Mouse (Mus musculus) heart, postnatal 25 days (tissue): ENCODE data around the gene Fem1b. TPM values are rescaled to one million over a fixed set of nuclear protein-coding genes. Genes with fewer than 3 reads are reported as not detected.

Experiments
- total RNA-seq, 2 experiments: library from RNA; stranded (reverse); gene quantifications; 2 replicates each; pipeline ENCODE4 v1.2.3; 2021

Gene Fem1b
- total RNA-seq, 2 experiments from 2014 or later = 18.2 to 20.6 TPM

Other genes starting within 250 kb of the Fem1b start
- 1 to 10 TPM; 1.8 to 2.3 TPM for gene Itga11, start 134.1 kb downstream of the Fem1b start, total RNA-seq
- 10 to 100 TPM; 18.0 to 19.7 TPM for gene Cln6, start 26.9 kb upstream of the Fem1b start, total RNA-seq
- gene Calml4, start 46.1 kb upstream of the Fem1b start, total RNA-seq = 1 to 10 TPM; 1.3 to 1.7 TPM
- 10 to 100 TPM; 20.3 to 24.5 TPM for gene Pias1, start 176.0 kb upstream of the Fem1b start, total RNA-seq